Mouse (Mus musculus) intestine, embryonic 14.5 days (tissue): ENCODE results near the gene Sept4. TPM values are rescaled to one million over a fixed set of nuclear protein-coding genes. Genes with fewer than 3 reads are reported as not detected.
A peak's percentile ranks its signal among the peaks of the same experiment; 100 is the strongest.

Experiments used
- ATAC-seq: fragments of 200-750 bp; cut with Nextera tagmentation; replicated peaks from 2 replicates; pipeline ENCODE4 v1.8.0; 2017; ENCODE audit warnings: low read depth, moderate number of reproducible peaks, moderate TSS enrichment, moderate library complexity; ENCODE audit not compliant: low FRiP score, low TSS enrichment
- DNase-seq: peaks from one replicate; pipeline ENCODE4 v3.0.0-alpha.2; 2018; ENCODE audit warnings: low spot score
- H3K27ac ChIP-seq: fragments of 300-500 bp; sonication (generic); 2 replicates; pipeline ENCODE4 v1.5.1; 2014; ENCODE audit warnings: low read depth, mild to moderate bottlenecking, control low read depth
- H3K27me3 ChIP-seq: fragments of 300-500 bp; sonication (generic); replicated peaks from 2 replicates; pipeline ENCODE4 v1.6.1; 2014; ENCODE audit warnings: low read length, control low read depth; ENCODE audit not compliant: control insufficient read depth, insufficient read depth
- H3K36me3 ChIP-seq: fragments of 300-500 bp; sonication (generic); 2 replicates; pipeline ENCODE4 v1.6.1; 2014; ENCODE audit warnings: low read length, control low read depth; ENCODE audit not compliant: control insufficient read depth, insufficient read depth
- H3K4me1 ChIP-seq: fragments of 300-500 bp; sonication (generic); replicated peaks from 2 replicates; pipeline ENCODE4 v1.6.1; 2014; ENCODE audit warnings: low read length, control low read depth, mixed read lengths; ENCODE audit not compliant: control insufficient read depth, insufficient read depth
- H3K4me2 ChIP-seq: fragments of 300-500 bp; sonication (generic); 2 replicates; pipeline ENCODE4 v1.6.1; 2014; ENCODE audit warnings: low read length
- H3K4me3 ChIP-seq: fragments of 300-500 bp; sonication (generic); 2 replicates; pipeline ENCODE4 v1.5.1; 2014; ENCODE audit warnings: low read depth, low read length, control low read depth, mixed read lengths
- H3K9ac ChIP-seq: fragments of 300-500 bp; sonication (generic); 2 replicates; pipeline ENCODE4 v1.6.1; 2014; ENCODE audit warnings: mild to moderate bottlenecking, low read length
- H3K9me3 ChIP-seq: fragments of 300-500 bp; sonication (generic); 2 replicates; pipeline ENCODE4 v1.6.1; 2016; ENCODE audit warnings: low read length, control low read depth; ENCODE audit not compliant: control insufficient read depth
- WGBS: fragments of 180-500 bp; shearing (Covaris S2); extraction: QIAGEN DNeasy Blood & Tissue Kit; methylation state at CpG from one replicate; pipeline ENCODE4 v1.1.7; 2014; 5-methylcytosine and 5-hydroxymethylcytosine counted together
- polyA plus RNA-seq: library from polyadenylated mRNA; unstranded; fragments of >200 nt; fragmentation: Nextera tagmentation; extraction: Ambion mirVana; gene quantifications from 2 replicates; pipeline ENCODE4 v1.2.1, GENCODE M21; 2014

The Sept4 gene
- polyA plus RNA-seq, 1 experiment from 2014 or later = 19.5 TPM

DNA sequence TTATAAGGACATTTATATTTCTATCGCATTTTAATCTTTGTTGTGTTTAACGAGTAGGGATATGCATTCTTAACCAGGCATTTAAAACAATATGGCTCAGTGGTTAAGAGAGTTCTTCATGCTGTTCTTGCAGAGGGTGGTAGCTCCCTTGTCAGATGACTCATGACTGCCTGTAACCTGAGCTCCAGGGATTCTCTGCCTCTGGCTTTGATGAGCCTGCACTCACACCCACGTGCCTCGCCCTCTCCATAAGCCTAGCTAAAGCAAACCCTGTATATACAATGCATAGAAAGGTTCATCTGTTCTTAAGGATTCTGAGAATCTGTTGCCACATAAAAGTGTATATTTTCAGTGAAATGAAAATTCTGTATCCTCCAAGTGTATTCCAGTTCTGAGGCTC, 54.5 kb downstream of the Sept4 start:
- no peak overlapping the region for H3K9ac ChIP-seq
- DNase-seq (no peak), ATAC-seq (no peak)
- no peak overlapping the region for H3K4me2 ChIP-seq
- no peak overlapping the region for H3K4me3 ChIP-seq
- H3K36me3 ChIP-seq = peaks cover 37% of the 10 kb centered on the region
- H3K27ac ChIP-seq = no peak overlapping the region
- H3K4me1 ChIP-seq = no peaks in the 10 kb centered on the region
- no peaks in the 10 kb centered on the region for H3K9me3 ChIP-seq
- 56% methylated on average over 4 of the region's 4 CpGs for whole genome bisulfite sequencing
- H3K27me3 ChIP-seq = no peaks in the 10 kb centered on the region

- Histone ChIP-seq H3K9ac (no peak overlapping the region), H3K27me3 (no peaks in the 10 kb centered on the region), H3K4me1 (no peaks in the 10 kb centered on the region), H3K27ac (no peak overlapping the region), H3K4me2 (no peak overlapping the region), H3K36me3 (peaks cover 6% of the 10 kb centered on the region), H3K9me3 (no peaks in the 10 kb centered on the region), H3K4me3 (no peak overlapping the region)
- DNase-seq (peak; percentile 78), ATAC-seq (0 out of 2 replicates have a peak, but pooled peaks have one; percentile 36)
- WGBS = 15% methylated on average over 10 of the region's 10 CpGs
These were observed 61.2 kb downstream of the Sept4 start for GRCm38 (mm10) chr11:87629859-87630258.

DNA sequence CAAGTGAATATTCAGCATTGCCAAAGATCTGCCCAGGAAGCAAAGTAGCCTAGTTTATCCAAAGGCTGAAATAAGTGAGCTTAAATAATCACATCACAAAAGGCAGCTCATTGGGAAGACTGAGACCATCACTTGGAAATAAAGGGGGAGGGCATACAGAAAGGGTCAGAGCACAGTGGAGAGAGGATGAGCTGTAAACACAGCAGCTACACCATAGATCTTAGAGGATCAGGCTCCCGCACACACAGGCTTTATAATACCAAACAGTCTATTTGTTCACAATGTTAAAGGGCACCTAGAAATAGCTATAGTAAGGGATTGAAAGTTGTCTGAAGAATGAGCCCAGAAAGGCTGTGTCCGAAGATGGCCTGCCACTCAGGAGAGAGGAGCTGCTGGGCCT, 70.1 kb downstream of the Sept4 start:
- Histone ChIP-seq H3K27me3 (no peaks in the 10 kb centered on the region), H3K4me3 (peak overlapping the region; percentile 42), H3K9ac (peak overlapping the region; percentile 69), H3K9me3 (no peaks in the 10 kb centered on the region), H3K4me1 (0 out of 2 replicates have a peak, but pooled peaks cover 2% of the 10 kb centered on the region), H3K4me2 (peak overlapping the region; percentile 77), H3K27ac (peak overlapping the region; percentile 22; the same call in 1 of the 2 replicates), H3K36me3 (peaks cover 5% of the 10 kb centered on the region; the same call in 1 of the 2 replicates)
- peak; percentile 36; the same call in 1 of the 2 replicates for ATAC-seq
- 7% methylated on average over 2 of the region's 2 CpGs for WGBS
- no peak for DNase-seq

DNA sequence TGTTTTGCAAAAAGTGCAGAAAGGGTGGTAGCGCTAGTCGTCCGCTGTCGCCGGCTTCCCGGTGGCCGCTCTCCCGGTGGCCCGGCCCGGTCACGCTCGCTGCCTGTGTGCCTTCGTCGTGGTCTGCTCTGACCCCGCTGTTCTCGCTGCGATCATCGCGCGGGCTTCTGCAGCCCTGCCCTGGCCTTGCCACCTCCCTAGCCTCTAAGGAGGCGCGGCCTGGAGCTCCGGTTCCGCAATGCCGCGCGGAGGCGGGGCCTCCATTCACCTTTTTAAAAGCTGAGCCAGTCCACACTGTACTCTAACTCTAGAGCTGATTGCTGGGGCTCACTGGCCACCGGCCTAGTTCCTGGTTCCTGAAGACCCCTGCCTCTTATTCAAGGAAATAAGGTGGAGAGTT, 70.5 kb downstream of the Sept4 start:
- Histone ChIP-seq H3K36me3 (peaks cover 5% of the 10 kb centered on the region; the same call in 1 of the 2 replicates), H3K9ac (peak overlapping the region; percentile 69), H3K9me3 (no peaks in the 10 kb centered on the region), H3K4me1 (0 out of 2 replicates have a peak, but pooled peaks cover 2% of the 10 kb centered on the region), H3K4me3 (peak overlapping the region; percentile 42), H3K4me2 (peak overlapping the region; percentile 77), H3K27me3 (no peaks in the 10 kb centered on the region), H3K27ac (peak overlapping the region; percentile 22; the same call in 1 of the 2 replicates)
- WGBS = under 1% methylated on average over 29 of the region's 29 CpGs
- DNase-seq (peak; percentile 84), ATAC-seq (peak; percentile 83)

Other genes with a start within 250 kb of the Sept4 start
- 3.4 and 3.8 TPM in 2 replicates for gene Ppm1e, start 209.9 kb upstream of the Sept4 start, polyA plus RNA-seq
- gene Rad51c, start 163.9 kb upstream of the Sept4 start, polyA plus RNA-seq = 6.8 and 8.1 TPM in 2 replicates
- 0.65 and 1.4 TPM in 2 replicates for gene Tex14, start 163.8 kb upstream of the Sept4 start, polyA plus RNA-seq
- gene Gm11492, start 2.2 kb upstream of the Sept4 start, polyA plus RNA-seq = not detected in 2 replicates
- 35.3 and 36.2 TPM in 2 replicates for gene Mtmr4, start 23.3 kb downstream of the Sept4 start, polyA plus RNA-seq
- gene Hsf5, start 48.3 kb downstream of the Sept4 start, polyA plus RNA-seq = 0.23 and 0.38 TPM in 2 replicates
- gene Rnf43, start 93.8 kb downstream of the Sept4 start, polyA plus RNA-seq = 18.9 and 22.2 TPM in 2 replicates
- 146 and 151 TPM in 2 replicates for gene Supt4a, start 168.6 kb downstream of the Sept4 start, polyA plus RNA-seq
- gene Tspoap1, start 191.6 kb downstream of the Sept4 start, polyA plus RNA-seq = 2.5 and 3.7 TPM in 2 replicates
- gene Mpo, start 224.7 kb downstream of the Sept4 start, polyA plus RNA-seq = 1.7 TPM in 2 replicates